Comparison of ENCODE assay signal across 30 mouse cellular contexts in genomic region chr10:78473434-78473833, GRCm38 (mm10). TPM values are rescaled to one million over a fixed set of nuclear protein-coding genes. Genes with fewer than 3 reads are reported as not detected.
DNase-seq lines count a peak whose midpoint lies in the region; ATAC-seq and TF ChIP-seq lines count a peak whose summit lies in the region.
"Had no signal": no experiment of that assay in that cellular context is flagged by ENCODE, and none has a peak within 500 bp of the region (broad histone marks: within the 10 kb centered on the region; RNA-seq: fewer than 3 reads in every experiment).

No protein-coding gene starts in this region.

- H3K4me3 ChIP-seq in gastrocnemius, adult 2 months: no peak overlapping the region
- H3K4me3 ChIP-seq in kidney, adult 2 months (ENCODE audit: insufficient read depth, low read depth, low read length): no peak overlapping the region
- no peak overlapping the region for H3K4me3 ChIP-seq in kidney, embryonic 16.5 days (ENCODE audit: low read length)
- H3K4me3 ChIP-seq in olfactory bulb, adult 2 months (ENCODE audit: insufficient read depth, low read depth, low read length): no peak overlapping the region
- H3K4me3 ChIP-seq: forebrain, embryonic 10.5 days; forebrain, embryonic 13.5 days; heart, adult 2 months; heart, embryonic 10.5 days; heart, embryonic 13.5 days; hindbrain, embryonic 12.5 days; hindbrain, embryonic 15.5 days had no signal

- no peak for DNase-seq in gastrocnemius, adult 2 months
- DNase-seq in gastrocnemius, postnatal 4 days (ENCODE audit: low spot score in 2 of 2): no peak
- DNase-seq in kidney, adult 2 months: peak; percentile 87
- DNase-seq in kidney, postnatal 14 days: peak; percentile 61
- no peak for DNase-seq in adrenal gland, postnatal 4 days (ENCODE audit: low spot score in 2 of 2)
- DNase-seq: adrenal gland, adult 8-10 months; adrenal gland, postnatal 25 days; cerebellum, adult 18-20 months; cerebellum, adult 9-10 months; cerebellum, postnatal 14 days; gastrocnemius, postnatal 25 days; heart, adult 2 months had no signal

- TF ChIP-seq CTCF in gastrocnemius, adult 2 months (IDR thresholded peaks at IDR 0.05): no peak
- no peak for TF ChIP-seq CTCF in kidney, adult 2 months (conservative IDR thresholded peaks at IDR 0.05; ENCODE audit: insufficient read depth, insufficient read length, low read depth, low read length)
- TF ChIP-seq CTCF in olfactory bulb, adult 2 months (IDR thresholded peaks at IDR 0.05; ENCODE audit: insufficient read depth, low read depth, low read length): no peak

- no peak overlapping the region for H3K9ac ChIP-seq in kidney, embryonic 16.5 days (replicated peaks; ENCODE audit: low read length)
- H3K9ac ChIP-seq: forebrain, embryonic 13.5 days; heart, embryonic 13.5 days; hindbrain, embryonic 12.5 days; hindbrain, embryonic 15.5 days had no signal

- no peak for TF ChIP-seq POLR2A in kidney, adult 2 months (IDR thresholded peaks at IDR 0.05; ENCODE audit: low read depth, low read length)
- TF ChIP-seq POLR2A in olfactory bulb, adult 2 months (IDR thresholded peaks at IDR 0.05; ENCODE audit: insufficient read depth, low read depth, low read length): no peak

- no peak overlapping the region for H3K4me2 ChIP-seq in kidney, embryonic 16.5 days (replicated peaks; ENCODE audit: low read depth, low read length)
- H3K4me2 ChIP-seq: forebrain, embryonic 13.5 days; heart, embryonic 13.5 days; hindbrain, embryonic 12.5 days; hindbrain, embryonic 15.5 days had no signal

- H3K27ac ChIP-seq in gastrocnemius, adult 2 months: peak overlapping the region; percentile 38; the same call in 1 of the 2 replicates
- no peak overlapping the region for H3K27ac ChIP-seq in kidney, adult 2 months (ENCODE audit: insufficient read depth, low read depth, low read length)
- H3K27ac ChIP-seq in kidney, embryonic 16.5 days (ENCODE audit: low read length): no peak overlapping the region
- peak overlapping the region; percentile 20; the same call in 1 of the 2 replicates for H3K27ac ChIP-seq in olfactory bulb, adult 2 months (ENCODE audit: insufficient read depth, low read depth, low read length)
- H3K27ac ChIP-seq: forebrain, embryonic 10.5 days; forebrain, embryonic 13.5 days; heart, adult 2 months; heart, embryonic 10.5 days; heart, embryonic 13.5 days; hindbrain, embryonic 12.5 days; hindbrain, embryonic 15.5 days had no signal

- H3K4me1 ChIP-seq in kidney, adult 2 months (ENCODE audit: control insufficient read depth, insufficient read depth, low read length): peaks cover 7% of the 10 kb centered on the region; the same call in 1 of the 2 replicates
- no peaks in the 10 kb centered on the region for H3K4me1 ChIP-seq in kidney, embryonic 16.5 days (ENCODE audit: insufficient read depth, low read length)
- peaks cover 31% of the 10 kb centered on the region for H3K4me1 ChIP-seq in olfactory bulb, adult 2 months (ENCODE audit: control insufficient read depth, insufficient read depth, low read length)

- WGBS in kidney, adult 2 months: 51% methylated on average over 5 of the region's 5 CpGs
- WGBS in kidney, embryonic 16.5 days: 63% methylated on average over 5 of the region's 5 CpGs
- 45% methylated on average over 5 of the region's 5 CpGs for WGBS in olfactory bulb, adult 2 months

- no peaks in the 10 kb centered on the region for H3K27me3 ChIP-seq in kidney, adult 2 months (replicated peaks; ENCODE audit: control insufficient read depth, insufficient read depth, low read length)
- no peaks in the 10 kb centered on the region for H3K27me3 ChIP-seq in kidney, embryonic 16.5 days (ENCODE audit: insufficient read depth, low read length)
- H3K27me3 ChIP-seq: hindbrain, embryonic 12.5 days; hindbrain, embryonic 15.5 days had no signal

- no peak for ATAC-seq in kidney, embryonic 16.5 days (ENCODE audit: low FRiP score, low TSS enrichment)
- ATAC-seq: activated CD4-positive, CD25-positive, alpha-beta regulatory T cell, adult 4 months; forebrain, embryonic 13.5 days; forebrain, embryonic 16.5 days had no signal

- intact Hi-C loops in gastrocnemius, adult 2 months (cut with DNase I): no loop called here

- H3K36me3 ChIP-seq in kidney, adult 2 months (ENCODE audit: control insufficient read depth, insufficient read depth, low read length): no peaks in the 10 kb centered on the region
- H3K36me3 ChIP-seq in kidney, embryonic 16.5 days (ENCODE audit: insufficient read depth, low read length): no peaks in the 10 kb centered on the region
- H3K36me3 ChIP-seq: forebrain, embryonic 10.5 days; heart, embryonic 10.5 days; heart, embryonic 13.5 days; hindbrain, embryonic 12.5 days; hindbrain, embryonic 15.5 days had no signal

- no peaks in the 10 kb centered on the region for H3K9me3 ChIP-seq in kidney, embryonic 16.5 days (ENCODE audit: low read length)
- H3K9me3 ChIP-seq: forebrain, embryonic 10.5 days; forebrain, embryonic 13.5 days; heart, embryonic 10.5 days; heart, embryonic 13.5 days; hindbrain, embryonic 12.5 days; hindbrain, embryonic 15.5 days had no signal

RNA-seq across cellular contexts. Expression of gene Pdxk, which starts 8.7 kb away (rescaled TPM):
- 10 to 100 TPM in 1 of 2 experiments, 1 to 10 TPM in 1; 5.1 to 10.4 TPM for total RNA-seq in gastrocnemius, adult 2 months (2021)
- total RNA-seq in gastrocnemius, postnatal 4 days (2021): 1 to 10 TPM; 7.9 to 8.2 TPM
- polyA plus RNA-seq in kidney, adult 2 months (2012; rRNA removed): 107 TPM in 2 replicates
- polyA plus RNA-seq in kidney, embryonic 16.5 days (2015; fragmentation: Nextera tagmentation; extraction: Ambion mirVana): 28.4 and 29.8 TPM in 2 replicates
- not detected in 2 replicates for polyA plus RNA-seq in olfactory bulb, adult 2 months (2012; ENCODE audit: insufficient read depth, insufficient read length, low replicate concordance, missing spikeins)
- total RNA-seq in adrenal gland, postnatal 4 days (2021): 10 to 100 TPM; 20.4 to 20.8 TPM

RNA-seq across cellular contexts. Expression of gene Olfr1358, which starts 43.8 kb away (rescaled TPM):
- total RNA-seq in gastrocnemius, adult 2 months (2021): not detected
- not detected for total RNA-seq in gastrocnemius, postnatal 4 days (2021)
- not detected in 2 replicates for polyA plus RNA-seq in kidney, adult 2 months (2012; rRNA removed)
- polyA plus RNA-seq in kidney, embryonic 16.5 days (2015; fragmentation: Nextera tagmentation; extraction: Ambion mirVana): not detected in 2 replicates
- not detected in 2 replicates for polyA plus RNA-seq in olfactory bulb, adult 2 months (2012; ENCODE audit: insufficient read depth, insufficient read length, low replicate concordance, missing spikeins)
- total RNA-seq in adrenal gland, postnatal 4 days (2021): not detected
- total RNA-seq: adrenal gland, adult 8-10 months; adrenal gland, postnatal 25 days; ES-E14; gastrocnemius, adult 8-10 months; gastrocnemius, postnatal 25 days; granulocyte monocyte progenitor cell, adult 5-6 weeks; heart, adult 2 months; heart, postnatal 25 days; hematopoietic stem cell, adult 5-6 weeks had no signal
- polyA plus RNA-seq: activated CD4-positive, CD25-positive, alpha-beta regulatory T cell, adult 4 months; embryonic facial prominence, embryonic 11.5 days; embryonic facial prominence, embryonic 14.5 days; forebrain, embryonic 10.5 days; forebrain, embryonic 13.5 days; forebrain, embryonic 16.5 days; heart, adult 2 months; heart, embryonic 10.5 days; heart, embryonic 13.5 days; heart, embryonic 16.5 days; hindbrain, embryonic 12.5 days; hindbrain, embryonic 15.5 days had no signal

RNA-seq across cellular contexts. Expression of gene Cstb, which starts 48.0 kb away (rescaled TPM):
- 10 to 100 TPM; 11.9 to 15.3 TPM for total RNA-seq in gastrocnemius, adult 2 months (2021)
- total RNA-seq in gastrocnemius, postnatal 4 days (2021): 10 to 100 TPM; 46.6 to 52.1 TPM
- polyA plus RNA-seq in kidney, adult 2 months (2012; rRNA removed): 101 and 115 TPM in 2 replicates
- 191 and 193 TPM in 2 replicates for polyA plus RNA-seq in kidney, embryonic 16.5 days (2015; fragmentation: Nextera tagmentation; extraction: Ambion mirVana)
- polyA plus RNA-seq in olfactory bulb, adult 2 months (2012; ENCODE audit: insufficient read depth, insufficient read length, low replicate concordance, missing spikeins): 1,067 TPM in 1 of 2 replicates, not detected in the other
- total RNA-seq in adrenal gland, postnatal 4 days (2021): 100 to 1,000 TPM; 171 to 196 TPM

Comparison
In these comparisons a context has a peak if more than half of its experiments do, and no peak if none do; other contexts are left out.
1. DNase-seq: peak in kidney, adult 2 months (single experiment) and kidney, postnatal 14 days (single experiment); none in gastrocnemius, adult 2 months (single experiment), gastrocnemius, postnatal 4 days (0 of 2) and adrenal gland, postnatal 4 days (0 of 2).
2. H3K27ac ChIP-seq: peak in gastrocnemius, adult 2 months (single experiment) and olfactory bulb, adult 2 months (single experiment); none in kidney, adult 2 months (single experiment) and kidney, embryonic 16.5 days (single experiment).